Mouse (Mus musculus) MEL (cell line): ENCODE results near the gene Arhgap23.

ENCODE experiments used
- BHLHE40 ChIP-seq: IDR thresholded peaks from 2 replicates; pipeline ENCODE4 v1.6.1; 2012; ENCODE audit warnings: low read depth, mild to moderate bottlenecking, inconsistent platforms, low read length, improper control_type of control experiment, borderline replicate concordance
- CTCF ChIP-seq, 3 experiments: IDR thresholded peaks in 2 of 3; conservative IDR thresholded peaks in 1 of 3; 2 replicates each; pipeline ENCODE4 v1.5.1; 2011 to 2012; ENCODE audit warnings: low read length in 3 of 3, low read depth in 2 of 3, mild to moderate bottlenecking in 2 of 3, improper control_type of control experiment in 1 of 3, inconsistent platforms in 1 of 3, mixed read lengths in 1 of 3, moderate library complexity in 1 of 3; ENCODE audit not compliant: control insufficient read depth in 1 of 3, insufficient read depth in 1 of 3, poor library complexity in 1 of 3, severe bottlenecking in 1 of 3
- EP300 ChIP-seq, 2 experiments: IDR thresholded peaks; 2 replicates each; pipeline ENCODE4 v1.6.1; 2011; ENCODE audit warnings: improper control_type of control experiment in 2 of 2, low read length in 2 of 2, low read depth in 1 of 2, mild to moderate bottlenecking in 1 of 2
- GABPA ChIP-seq: IDR thresholded peaks from 2 replicates; pipeline ENCODE4 v1.6.1; 2012; ENCODE audit warnings: low read depth, mild to moderate bottlenecking, inconsistent platforms, low read length, improper control_type of control experiment, moderate library complexity
- MAFK ChIP-seq: IDR thresholded peaks from 2 replicates; pipeline ENCODE4 v1.6.1; 2011; ENCODE audit warnings: low read depth, mild to moderate bottlenecking, low read length, improper control_type of control experiment, borderline replicate concordance
- NRF1 ChIP-seq: IDR thresholded peaks from 2 replicates; pipeline ENCODE4 v1.6.1; 2014; ENCODE audit warnings: low read depth, mild to moderate bottlenecking, inconsistent platforms, low read length, improper control_type of control experiment, moderate library complexity; ENCODE audit not compliant: poor library complexity, insufficient read depth, severe bottlenecking
- POLR2AphosphoS2 ChIP-seq: IDR thresholded peaks from 2 replicates; pipeline ENCODE4 v1.6.1; 2011; ENCODE audit warnings: low read length, improper control_type of control experiment
- TAL1 ChIP-seq: IDR thresholded peaks from 2 replicates; pipeline ENCODE4 v1.6.1; 2012; ENCODE audit warnings: mild to moderate bottlenecking, inconsistent platforms, low read length, moderate library complexity, mixed read lengths
- UBTF ChIP-seq: IDR thresholded peaks from 2 replicates; pipeline ENCODE4 v1.6.1; 2012; ENCODE audit warnings: low read depth, mild to moderate bottlenecking, inconsistent platforms, low read length, improper control_type of control experiment, moderate library complexity, borderline replicate concordance; ENCODE audit not compliant: insufficient read depth

GRCm38 (mm10) chr11:97523107-97523506, 107.8 kb downstream of the Arhgap23 start:
- no peak for TF ChIP-seq POLR2AphosphoS2
- TF ChIP-seq TAL1, result no peak
- no peak for TF ChIP-seq EP300 (IDR thresholded peaks at IDR 0.05; ENCODE audit: low read depth in 1 of 2, low read length in 2 of 2)
- TF ChIP-seq CTCF (IDR thresholded peaks at IDR 0.05 in 2 of 3, conservative IDR thresholded peaks at IDR 0.05 in 1 of 3; ENCODE audit: control insufficient read depth in 1 of 3, insufficient read depth in 1 of 3, low read depth in 2 of 3, low read length in 3 of 3, poor library complexity in 1 of 3, severe bottlenecking in 1 of 3), result no peak
- no peak for TF ChIP-seq GABPA
- TF ChIP-seq NRF1, result no peak
- no peak for TF ChIP-seq BHLHE40
- no peak for TF ChIP-seq MAFK
- no peak for TF ChIP-seq UBTF
